Mouse (Mus musculus): ENCODE measurements around the gene Fcer1a. TPM values are rescaled to one million over a fixed set of nuclear protein-coding genes. Genes with fewer than 3 reads are reported as not detected.
"Not testable (repeated sequence)": the region's sequence is repeated elsewhere in the genome, so short reads cannot be mapped to it uniquely, and the experiment has no call there.

Fcer1a gene
- polyA plus RNA-seq (2012; rRNA removed) (0.09 and 0.13 TPM in 2 replicates), polyA plus RNA-seq (2014; fragmentation: Nextera tagmentation; extraction: Ambion mirVana) (0.28 TPM in 1 of 2 replicates, not detected in the other)

DNA sequence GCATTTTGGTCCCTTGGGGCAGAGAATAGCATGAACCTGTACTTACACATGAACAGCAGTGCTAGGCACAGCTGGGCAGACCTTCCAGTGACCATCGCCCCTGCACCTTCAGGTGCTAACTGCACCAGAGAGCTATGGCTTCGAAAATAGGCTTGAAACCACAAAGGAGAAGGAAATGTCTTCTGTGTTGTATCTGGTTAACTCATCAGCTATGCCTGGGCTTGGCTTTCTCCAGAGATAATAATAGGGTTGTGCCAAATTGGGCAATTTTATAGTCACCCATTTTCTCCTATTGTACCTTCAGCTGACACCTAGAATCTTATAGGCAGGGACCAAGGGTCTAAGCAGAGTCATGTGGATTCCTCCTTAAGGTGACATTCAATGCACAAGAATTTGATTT is at the start of gene Fcer1a:
TSS of gene Fcer1a (minus strand) at position 134 of the 400 bp plus-strand sequence.
- no peak for TF ChIP-seq POLR2A (IDR thresholded peaks at IDR 0.05; ENCODE audit: borderline replicate concordance, extremely low read depth, insufficient read depth, insufficient read length)
- ATAC-seq (ENCODE audit: low FRiP score, low read depth) (no peak), DNase-seq (ENCODE audit: low spot score) (no peak)
- H3K9ac ChIP-seq (ENCODE audit: low read depth, low read length, severe bottlenecking): no peak within 1 kb of the TSS
- no peaks in the 10 kb centered on the region for H3K4me1 ChIP-seq (ENCODE audit: control insufficient read depth, insufficient read depth, low read length)
- 69% methylated on average over 2 of the region's 2 CpGs for WGBS
- H3K4me3 ChIP-seq (replicated peaks; ENCODE audit: low read length): no peak within 1 kb of the TSS
- no peak within 1 kb of the TSS for H3K27ac ChIP-seq (replicated peaks; ENCODE audit: low read depth, low read length)
- no peaks in the 10 kb centered on the region for H3K36me3 ChIP-seq (ENCODE audit: control insufficient read depth, insufficient read depth, low read length)
- H3K9me3 ChIP-seq (ENCODE audit: control insufficient read depth, low read length): no peaks in the 10 kb centered on the region
- no peak within 1 kb of the TSS for H3K4me2 ChIP-seq (replicated peaks; ENCODE audit: low read depth, low read length, severe bottlenecking)
- no peaks in the 10 kb centered on the region for H3K27me3 ChIP-seq (ENCODE audit: control insufficient read depth, insufficient read depth, low read length)

DNA sequence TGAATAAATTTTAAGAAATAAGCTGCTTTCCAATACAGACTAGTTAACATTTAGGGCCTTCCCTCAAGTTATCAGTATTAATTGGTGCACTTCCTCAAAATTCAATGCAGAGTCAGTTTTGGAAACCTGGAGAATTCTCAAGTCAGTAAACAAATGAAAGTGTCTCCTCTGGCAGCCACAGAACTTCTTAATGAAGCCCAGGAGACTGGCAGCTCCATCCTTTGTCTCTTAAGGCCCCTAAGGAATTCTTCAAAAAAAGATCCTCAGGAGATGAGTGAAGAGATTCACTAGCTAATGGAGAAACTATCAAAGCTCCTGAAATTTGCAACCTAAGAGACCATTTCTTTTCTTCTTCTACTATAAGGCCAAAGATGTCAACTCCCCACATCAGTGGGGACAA is 38.7 kb upstream of the Fcer1a start, which contains the start of gene Olfr418:
TSS of gene Olfr418 (plus strand) at position 301 of the 400 bp plus-strand sequence.
- DNase-seq (ENCODE audit: low spot score): no peak
- Histone ChIP-seq H3K4me2 (replicated peaks; ENCODE audit: low read depth, low read length, severe bottlenecking) (no peak within 1 kb of the TSS), H3K9ac (ENCODE audit: low read depth, low read length, severe bottlenecking) (no peak within 1 kb of the TSS), H3K27me3 (ENCODE audit: control insufficient read depth, insufficient read depth, low read length) (no peaks in the 10 kb centered on the region), H3K27ac (replicated peaks; ENCODE audit: low read depth, low read length) (no peak within 1 kb of the TSS), H3K9me3 (ENCODE audit: control insufficient read depth, low read length) (no peaks in the 10 kb centered on the region), H3K4me3 (replicated peaks; ENCODE audit: low read length) (no peak within 1 kb of the TSS), H3K4me1 (ENCODE audit: control insufficient read depth, insufficient read depth, low read length) (no peaks in the 10 kb centered on the region), H3K36me3 (ENCODE audit: control insufficient read depth, insufficient read depth, low read length) (no peaks in the 10 kb centered on the region)
- ATAC-seq (ENCODE audit: low FRiP score, low read depth): no peak
- no peak for TF ChIP-seq POLR2A (IDR thresholded peaks at IDR 0.05; ENCODE audit: borderline replicate concordance, extremely low read depth, insufficient read depth, insufficient read length)

DNA sequence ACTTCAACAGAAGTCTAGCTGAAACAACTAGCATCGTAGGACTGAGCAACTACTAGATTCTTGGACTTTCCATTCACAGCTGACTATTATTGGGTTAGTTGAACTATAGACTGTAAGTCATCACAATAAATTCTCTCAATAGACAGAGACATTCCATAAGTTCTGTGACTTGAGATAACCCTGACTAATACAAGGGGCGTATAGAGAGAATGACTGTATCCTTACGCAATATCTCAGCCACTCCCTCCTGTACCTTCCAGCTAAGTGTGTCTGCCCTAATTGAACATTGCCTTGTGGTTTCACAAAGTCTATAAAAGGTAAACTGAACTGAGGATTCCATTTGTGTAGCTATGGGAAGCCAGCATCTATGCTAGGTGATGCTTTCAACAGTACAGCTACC is 22.9 kb upstream of the Fcer1a start:
- no peak overlapping the region for H3K4me2 ChIP-seq (replicated peaks; ENCODE audit: low read depth, low read length, severe bottlenecking)
- no peaks in the 10 kb centered on the region for H3K27me3 ChIP-seq (ENCODE audit: control insufficient read depth, insufficient read depth, low read length)
- H3K4me1 ChIP-seq (ENCODE audit: control insufficient read depth, insufficient read depth, low read length): no peaks in the 10 kb centered on the region
- H3K27ac ChIP-seq (replicated peaks; ENCODE audit: low read depth, low read length): no peak overlapping the region
- DNase-seq (ENCODE audit: low spot score) (no peak), ATAC-seq (ENCODE audit: low FRiP score, low read depth) (no peak)
- H3K4me3 ChIP-seq (replicated peaks; ENCODE audit: low read length): no peak overlapping the region
- 86% methylated on average over 3 of the region's 3 CpGs for WGBS
- no peaks in the 10 kb centered on the region for H3K36me3 ChIP-seq (ENCODE audit: control insufficient read depth, insufficient read depth, low read length)
- no peak overlapping the region for H3K9ac ChIP-seq (ENCODE audit: low read depth, low read length, severe bottlenecking)
- no peaks in the 10 kb centered on the region for H3K9me3 ChIP-seq (ENCODE audit: control insufficient read depth, low read length)
- TF ChIP-seq POLR2A (IDR thresholded peaks at IDR 0.05; ENCODE audit: borderline replicate concordance, extremely low read depth, insufficient read depth, insufficient read length): no peak

DNA sequence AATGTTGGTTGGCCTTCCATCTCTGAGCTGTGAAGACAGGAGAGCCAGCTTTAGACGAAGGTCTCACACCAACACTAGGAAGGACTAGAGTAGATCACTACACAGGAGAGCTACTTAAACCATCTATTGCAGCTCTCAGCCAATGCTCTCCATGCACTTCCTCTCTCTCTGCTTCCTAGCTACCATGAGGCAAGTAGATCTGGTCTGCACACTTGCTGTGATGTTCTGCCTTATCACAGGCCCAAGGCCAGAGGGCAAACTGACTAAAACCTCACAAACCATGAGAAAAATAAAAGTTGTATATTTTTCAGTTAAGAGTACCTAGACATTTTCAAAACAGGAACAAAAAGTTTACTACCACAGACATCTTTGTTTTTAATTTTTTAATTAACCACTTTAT is 10.0 kb upstream of the Fcer1a start:
- not testable (repeated sequence) for ATAC-seq (ENCODE audit: low FRiP score, low read depth); H3K27me3 ChIP-seq (ENCODE audit: control insufficient read depth, insufficient read depth, low read length); H3K9me3 ChIP-seq (ENCODE audit: control insufficient read depth, low read length); DNase-seq (ENCODE audit: low spot score); H3K9ac ChIP-seq (ENCODE audit: low read depth, low read length, severe bottlenecking); H3K4me2 ChIP-seq (replicated peaks; ENCODE audit: low read depth, low read length, severe bottlenecking); H3K27ac ChIP-seq (replicated peaks; ENCODE audit: low read depth, low read length); H3K4me1 ChIP-seq (ENCODE audit: control insufficient read depth, insufficient read depth, low read length); H3K36me3 ChIP-seq (ENCODE audit: control insufficient read depth, insufficient read depth, low read length); H3K4me3 ChIP-seq (replicated peaks; ENCODE audit: low read length)
- 84% methylated on average over 1 of the region's 1 CpGs for WGBS

DNA sequence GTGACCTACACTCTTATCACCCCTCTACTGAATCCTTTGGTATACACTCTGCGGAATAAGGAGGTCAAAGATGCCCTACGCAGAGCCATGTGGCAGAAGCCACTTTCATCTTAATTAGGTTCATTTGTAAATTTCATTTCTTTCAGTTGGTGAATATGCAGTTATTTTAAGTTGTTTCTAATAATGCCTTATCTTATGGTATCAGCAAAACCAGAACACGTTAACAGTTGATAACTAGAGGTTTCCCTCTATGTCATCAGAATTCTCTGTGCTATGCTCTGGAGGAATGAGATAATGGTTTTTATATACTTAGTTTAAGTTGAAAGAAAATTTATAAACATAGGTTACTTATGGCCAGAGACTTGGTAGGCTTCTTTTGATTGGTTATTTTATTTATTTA is 10.5 kb downstream of the Fcer1a start:
- 93% methylated on average over 3 of the region's 3 CpGs for WGBS
- Histone ChIP-seq H3K4me3 (replicated peaks; ENCODE audit: low read length) (no peak overlapping the region), H3K27ac (replicated peaks; ENCODE audit: low read depth, low read length) (no peak overlapping the region), H3K27me3 (ENCODE audit: control insufficient read depth, insufficient read depth, low read length) (no peaks in the 10 kb centered on the region), H3K9me3 (ENCODE audit: control insufficient read depth, low read length) (no peaks in the 10 kb centered on the region), H3K36me3 (ENCODE audit: control insufficient read depth, insufficient read depth, low read length) (no peaks in the 10 kb centered on the region), H3K4me1 (ENCODE audit: control insufficient read depth, insufficient read depth, low read length) (no peaks in the 10 kb centered on the region), H3K4me2 (replicated peaks; ENCODE audit: low read depth, low read length, severe bottlenecking) (no peak overlapping the region), H3K9ac (ENCODE audit: low read depth, low read length, severe bottlenecking) (no peak overlapping the region)
- no peak for TF ChIP-seq POLR2A (IDR thresholded peaks at IDR 0.05; ENCODE audit: borderline replicate concordance, extremely low read depth, insufficient read depth, insufficient read length)
- DNase-seq (ENCODE audit: low spot score) (no peak), ATAC-seq (ENCODE audit: low FRiP score, low read depth) (no peak)

DNA sequence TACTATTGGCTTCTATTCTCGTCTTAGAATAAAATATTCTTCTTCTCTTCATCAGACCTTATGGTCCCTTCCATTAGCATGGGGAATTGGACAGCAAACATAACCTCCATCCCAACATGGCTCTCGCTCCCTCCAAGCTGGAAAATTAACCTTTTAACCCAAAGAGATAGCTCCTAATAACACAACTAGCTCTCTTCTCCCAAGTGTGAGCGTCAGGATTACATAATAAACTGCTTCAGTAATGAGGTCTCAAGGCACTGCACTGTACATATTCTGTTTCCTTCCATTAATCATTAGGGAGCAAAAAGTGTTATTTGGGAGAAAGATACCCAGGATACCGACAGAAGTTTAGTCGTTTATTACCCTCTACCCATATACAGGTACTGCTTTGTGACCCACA is 14.9 kb downstream of the Fcer1a start, which contains the start of gene Olfr1404:
TSS of gene Olfr1404 (plus strand) at position 301 of the 400 bp plus-strand sequence.
- H3K27ac ChIP-seq (replicated peaks; ENCODE audit: low read depth, low read length): no peak within 1 kb of the TSS
- H3K27me3 ChIP-seq (ENCODE audit: control insufficient read depth, insufficient read depth, low read length): no peaks in the 10 kb centered on the region
- DNase-seq (ENCODE audit: low spot score) (no peak), ATAC-seq (ENCODE audit: low FRiP score, low read depth) (no peak)
- H3K4me2 ChIP-seq (replicated peaks; ENCODE audit: low read depth, low read length, severe bottlenecking): no peak within 1 kb of the TSS
- no peaks in the 10 kb centered on the region for H3K36me3 ChIP-seq (ENCODE audit: control insufficient read depth, insufficient read depth, low read length)
- no peak within 1 kb of the TSS for H3K4me3 ChIP-seq (replicated peaks; ENCODE audit: low read length)
- 73% methylated on average over 5 of the region's 5 CpGs for WGBS
- TF ChIP-seq POLR2A (IDR thresholded peaks at IDR 0.05; ENCODE audit: borderline replicate concordance, extremely low read depth, insufficient read depth, insufficient read length): no peak
- H3K9ac ChIP-seq (ENCODE audit: low read depth, low read length, severe bottlenecking): no peak within 1 kb of the TSS
- H3K9me3 ChIP-seq (ENCODE audit: control insufficient read depth, low read length): no peaks in the 10 kb centered on the region
- no peaks in the 10 kb centered on the region for H3K4me1 ChIP-seq (ENCODE audit: control insufficient read depth, insufficient read depth, low read length)

Measured in limb, embryonic 14.5 days (tissue).